Mouse (Mus musculus): ENCODE data around the gene Naa20.

Gene Naa20

GRCm38 (mm10) chr2:145952726-145953125 lies 50.8 kb downstream of the Naa20 start:
- no peak for DNase-seq

DNA sequence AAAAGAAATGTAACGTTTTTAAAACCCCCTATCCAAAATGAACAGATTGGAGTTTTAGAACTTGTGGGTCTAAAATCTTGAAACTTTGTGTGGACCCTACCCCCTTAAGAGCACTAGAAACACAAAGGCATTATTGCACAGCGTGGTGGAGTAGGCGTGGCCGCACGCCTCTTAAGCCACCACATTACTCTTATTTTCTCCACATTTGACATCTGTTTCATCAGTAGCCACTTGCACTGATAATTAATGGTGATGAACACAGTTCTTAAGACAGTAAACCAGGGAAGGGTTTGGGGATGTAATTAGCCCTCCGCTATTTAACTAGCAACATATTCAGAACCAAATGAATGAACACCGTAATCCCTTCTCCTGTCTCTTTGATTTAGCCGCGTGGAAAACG lies 53.9 kb downstream of the Naa20 start:
- DNase-seq: no peak

DNA sequence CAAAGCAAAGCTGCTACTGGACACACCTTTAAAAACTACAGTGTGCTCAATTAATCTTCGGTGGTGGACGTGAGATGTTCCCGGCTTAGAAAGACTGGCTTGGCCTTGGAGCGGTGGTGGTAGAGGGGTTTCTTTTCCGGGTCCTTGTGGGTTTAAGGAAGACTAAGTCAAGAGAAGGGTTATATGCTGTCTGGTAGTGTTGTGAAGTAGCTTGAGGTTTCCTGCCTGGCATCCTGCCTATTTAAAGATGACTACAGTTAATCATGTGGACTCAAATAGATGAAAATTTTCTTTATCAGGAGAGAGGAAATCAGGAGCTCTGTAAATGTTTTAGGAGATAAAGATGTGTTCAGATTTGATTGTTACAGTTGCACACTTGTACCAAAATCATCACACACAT lies 54.4 kb downstream of the Naa20 start:
- no peak for DNase-seq

DNA sequence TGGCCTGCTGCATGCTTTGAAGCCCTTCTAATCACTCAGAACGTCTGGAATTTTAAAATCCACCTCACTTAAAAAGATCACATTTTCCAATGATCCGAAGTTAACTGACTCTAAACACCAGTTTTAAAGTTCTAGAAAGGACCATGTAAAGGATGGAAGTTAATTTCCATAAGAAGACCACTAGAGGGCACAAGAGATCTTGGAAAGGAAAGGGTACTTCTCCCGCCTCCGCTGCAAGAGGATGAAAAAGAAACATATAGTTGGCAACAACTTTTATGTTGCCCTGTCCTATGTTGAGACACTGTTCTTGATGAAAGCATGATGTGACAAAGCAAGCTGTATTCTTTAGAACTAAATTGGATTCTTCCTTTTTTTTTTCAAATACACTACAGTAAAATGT lies 55.6 kb downstream of the Naa20 start:
- no peak for DNase-seq

DNA sequence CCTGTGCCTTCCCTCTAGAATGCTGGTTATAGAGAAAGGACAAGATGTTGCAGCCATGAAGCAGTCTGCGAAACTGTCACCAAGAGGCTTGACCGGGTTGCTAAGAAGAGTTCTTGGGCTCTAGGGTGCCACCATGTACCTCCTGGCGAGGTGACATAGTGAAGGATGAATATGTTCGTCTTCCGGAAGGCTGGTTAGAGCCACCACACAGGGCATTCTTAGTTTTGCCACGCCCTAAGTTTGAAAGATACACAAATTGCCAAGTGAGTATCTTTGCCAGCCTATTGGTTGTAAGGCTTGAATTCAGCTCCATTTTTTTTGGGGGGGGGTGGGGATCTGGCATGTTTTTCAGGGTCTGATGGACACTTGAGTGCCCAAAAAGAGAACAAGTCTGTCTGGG lies 56.2 kb downstream of the Naa20 start:
- DNase-seq: no peak

DNA sequence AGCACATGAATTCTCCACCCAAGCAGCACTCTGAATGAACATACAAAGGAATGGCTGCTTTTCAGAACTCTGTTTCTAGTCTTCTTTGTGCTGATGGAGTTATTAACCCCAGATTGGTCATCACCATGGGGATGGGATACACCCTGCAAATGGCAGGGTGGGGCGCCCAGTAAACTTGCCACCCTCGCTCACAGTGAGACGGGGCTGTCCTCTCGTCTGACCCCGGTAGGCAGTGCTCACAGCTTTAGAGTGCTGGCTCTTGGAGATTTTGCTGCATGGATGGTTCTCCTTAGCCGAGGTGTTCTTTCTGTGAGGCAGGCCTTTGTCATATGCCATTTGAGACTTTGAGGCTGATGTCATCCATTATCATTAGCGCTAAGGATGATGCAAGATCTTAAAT lies 56.7 kb downstream of the Naa20 start:
- no peak for DNase-seq

GRCm38 (mm10) chr2:145961861-145962260 lies 60.0 kb downstream of the Naa20 start:
- no peak for DNase-seq

Measured in kidney, postnatal 10 days (tissue).